Mouse (Mus musculus) MEL (cell line): ENCODE data around the gene Fndc8.
A peak's percentile ranks its signal among the peaks of the same experiment; 100 is the strongest.

ENCODE experiments used
- BHLHE40 ChIP-seq: IDR thresholded peaks from 2 replicates; pipeline ENCODE4 v1.6.1; 2012; ENCODE audit warnings: low read depth, mild to moderate bottlenecking, inconsistent platforms, low read length, improper control_type of control experiment, borderline replicate concordance
- CHD1 ChIP-seq: IDR thresholded peaks from 2 replicates; pipeline ENCODE4 v1.6.1; 2012; ENCODE audit warnings: low read depth, mild to moderate bottlenecking, inconsistent platforms, low read length, improper control_type of control experiment
- MAX ChIP-seq: IDR thresholded peaks from 2 replicates; pipeline ENCODE4 v1.6.1; 2011; ENCODE audit warnings: low read length, improper control_type of control experiment
- MYC ChIP-seq: IDR thresholded peaks from 2 replicates; pipeline ENCODE4 v1.6.1; 2011; ENCODE audit warnings: low read depth, mild to moderate bottlenecking, low read length, improper control_type of control experiment, moderate library complexity
- SMC3 ChIP-seq: IDR thresholded peaks from 2 replicates; pipeline ENCODE4 v1.6.1; 2011; ENCODE audit warnings: low read depth, low read length, improper control_type of control experiment
- TAL1 ChIP-seq: IDR thresholded peaks from 2 replicates; pipeline ENCODE4 v1.6.1; 2012; ENCODE audit warnings: mild to moderate bottlenecking, inconsistent platforms, low read length, moderate library complexity, mixed read lengths
- TBP ChIP-seq: IDR thresholded peaks from 2 replicates; pipeline ENCODE4 v1.8.0; 2011; ENCODE audit warnings: low read depth, low read length, improper control_type of control experiment

DNA sequence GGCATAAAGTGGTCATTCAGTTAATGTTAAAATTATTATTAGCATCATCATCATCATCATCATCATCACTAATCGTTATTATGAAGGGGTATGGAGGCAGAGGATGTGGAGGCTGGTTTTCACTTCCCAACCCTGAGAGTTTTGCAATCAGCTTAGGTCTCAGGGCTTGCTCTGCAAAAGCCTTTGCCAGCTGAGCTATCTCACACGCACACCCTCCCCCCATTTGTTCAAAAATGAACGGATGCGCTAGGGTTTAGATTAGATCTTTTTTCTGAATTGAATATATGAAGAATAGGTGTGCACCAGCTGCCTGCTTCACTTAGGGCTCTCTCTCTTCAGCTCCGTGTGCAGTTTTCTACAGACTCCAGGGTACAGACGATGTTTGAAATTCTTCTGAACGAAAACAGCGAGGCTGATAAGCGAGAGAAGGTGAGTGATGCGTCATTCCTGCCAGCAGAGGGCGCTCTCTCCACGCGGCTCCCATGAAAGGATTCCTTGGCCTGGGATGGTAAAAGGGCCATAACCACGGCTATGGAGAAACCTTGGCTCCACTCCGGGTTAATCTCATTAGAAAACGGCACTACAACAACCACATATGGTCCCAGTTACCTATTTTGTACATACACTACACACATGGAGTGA lies 22.9 kb downstream of the Fndc8 start:
- TF ChIP-seq MYC = 0 out of 2 replicates have a peak, but pooled peaks have one; percentile 32
- peak; percentile 99 for TF ChIP-seq SMC3
- TF ChIP-seq CHD1 = no peak
- TF ChIP-seq TAL1 = no peak
- no peak for TF ChIP-seq MAX
- no peak for TF ChIP-seq BHLHE40
- TF ChIP-seq TBP = 0 out of 2 replicates have a peak, but pooled peaks have one; percentile 12
